Mouse (Mus musculus) liver, adult 2 months (tissue): Measurements from ENCODE around the gene Fam169a.

Experiments used
- CTCF ChIP-seq: fragments of 200-500 bp; IDR thresholded peaks from 2 replicates; pipeline ENCODE4 v1.5.1; 2011; ENCODE audit warnings: low read depth, low read length, control low read depth
- POLR2A ChIP-seq: fragments of 200-500 bp; IDR thresholded peaks from 2 replicates; pipeline ENCODE4 v1.6.1; 2011; ENCODE audit warnings: low read length, control low read depth; ENCODE audit not compliant: insufficient read depth; ENCODE audit errors: extremely low read depth

DNA sequence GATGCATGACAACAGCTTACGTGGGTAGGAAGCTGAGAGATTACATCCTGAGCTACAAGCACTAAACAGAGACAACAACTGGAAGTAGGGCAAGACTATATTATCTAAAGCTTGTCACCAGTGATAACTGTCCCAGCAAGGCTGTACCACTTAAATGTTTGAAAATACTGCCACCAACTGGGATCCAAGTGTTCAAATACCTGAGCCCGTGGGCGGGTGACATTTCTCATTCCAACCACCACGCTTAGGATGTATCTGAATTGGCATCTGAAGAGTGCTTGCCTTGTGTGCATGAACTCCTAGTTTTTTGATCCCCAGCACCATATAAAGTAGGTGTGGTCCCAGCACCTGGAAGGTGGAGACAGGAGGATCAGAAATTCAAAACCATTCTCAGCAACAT is 28.6 kb downstream of the Fam169a start:
- no peak for TF ChIP-seq POLR2A
- TF ChIP-seq CTCF, result no peak
